Mouse (Mus musculus): Measurements from ENCODE around the gene Slc30a3. TPM values are rescaled to one million over a fixed set of nuclear protein-coding genes. Genes with fewer than 3 reads are reported as not detected.

Slc30a3 gene
- total RNA-seq, 2 experiments from 2014 or later: not detected

GRCm38 (mm10) chr5:31048763-31049641, 59.0 kb downstream of the Slc30a3 start, which contains the start of gene Slc5a6:
Gene Slc5a6, minus strand, starts transcription at chr5:31048924.
- peak; percentile 40 to 58 for DNase-seq

- DNase-seq: peak; percentile 99
These were observed 59.9 kb downstream of the Slc30a3 start, which contains the start of gene Atraid for GRCm38 (mm10) chr5:31047848-31048762. Gene Atraid, plus strand, starts transcription at chr5:31048312.

GRCm38 (mm10) chr5:31047074-31047473, 61.0 kb downstream of the Slc30a3 start:
- no peak for DNase-seq

- DNase-seq: no peak
These were observed 61.6 kb downstream of the Slc30a3 start for GRCm38 (mm10) chr5:31046416-31046815.

- peak; percentile 69 to 72 for DNase-seq
These were observed 69.7 kb downstream of the Slc30a3 start for GRCm38 (mm10) chr5:31038171-31038845.

GRCm38 (mm10) chr5:31036556-31036955, 71.5 kb downstream of the Slc30a3 start:
- peak; percentile 18 to 32 for DNase-seq

Other genes starting within 250 kb of the Slc30a3 start
- 10 to 100 TPM; 49.6 to 55.0 TPM for gene Tmem214, start 240.2 kb downstream of the Slc30a3 start, total RNA-seq (2021)
- 10 to 100 TPM in 1 of 2 experiments, 1 to 10 TPM in 1; 6.6 to 12.2 TPM for gene Agbl5, start 219.5 kb downstream of the Slc30a3 start, total RNA-seq (2021)
- gene Ost4, start 200.4 kb downstream of the Slc30a3 start, total RNA-seq (2021): 100 to 1,000 TPM; 211 to 228 TPM
- 10 to 100 TPM; 49.8 to 56.0 TPM for gene Emilin1, start 194.8 kb downstream of the Slc30a3 start, total RNA-seq (2021)
- gene Khk, start 186.8 kb downstream of the Slc30a3 start, total RNA-seq (2021): 10 to 100 TPM; 37.5 to 64.9 TPM
- 1 to 10 TPM in 1 of 2 experiments, under 1 TPM in 1; 0.89 to 1.3 TPM for gene Cgref1, start 162.6 kb downstream of the Slc30a3 start, total RNA-seq (2021)
- gene Preb, start 147.9 kb downstream of the Slc30a3 start, total RNA-seq (2021): 100 to 1,000 TPM; 121 to 157 TPM
- gene Tcf23, start 139.6 kb downstream of the Slc30a3 start, total RNA-seq (2021): 1 to 10 TPM; 1.1 to 2.8 TPM
- gene Atraid, start 59.9 kb downstream of the Slc30a3 start, total RNA-seq (2021): 100 to 1,000 TPM; 106 to 128 TPM
- 10 to 100 TPM; 26.6 to 30.3 TPM for gene Slc5a6, start 59.3 kb downstream of the Slc30a3 start, total RNA-seq (2021)
- 10 to 100 TPM; 22.9 to 29.7 TPM for gene Cad, start 53.5 kb downstream of the Slc30a3 start, total RNA-seq (2021)
- gene Dnajc5g, start 2.0 kb downstream of the Slc30a3 start, total RNA-seq (2021): not detected
- under 1 TPM in 1 of 2 experiments, not detected in 1; 0.20 TPM for gene Trim54, start 8.5 kb upstream of the Slc30a3 start, total RNA-seq (2021)
- not detected for gene Ucn, start 30.6 kb upstream of the Slc30a3 start, total RNA-seq (2021)
- gene Mpv17, start 46.0 kb upstream of the Slc30a3 start, total RNA-seq (2021): 10 to 100 TPM; 57.5 to 62.1 TPM
- under 1 TPM; 0.60 to 0.79 TPM for gene Gm29609, start 71.7 kb upstream of the Slc30a3 start, total RNA-seq (2021)
- gene Gtf3c2, start 71.9 kb upstream of the Slc30a3 start, total RNA-seq (2021): 10 to 100 TPM; 53.8 to 64.0 TPM
- 100 to 1,000 TPM; 106 to 110 TPM for gene Snx17, start 85.0 kb upstream of the Slc30a3 start, total RNA-seq (2021)
- gene Eif2b4, start 85.2 kb upstream of the Slc30a3 start, total RNA-seq (2021): 10 to 100 TPM; 43.2 to 60.5 TPM
- gene Zfp513, start 94.1 kb upstream of the Slc30a3 start, total RNA-seq (2021): 10 to 100 TPM; 28.1 to 34.1 TPM
- gene Ppm1g, start 112.5 kb upstream of the Slc30a3 start, total RNA-seq (2021): 100 to 1,000 TPM; 105 to 129 TPM
- 10 to 100 TPM; 80.6 to 95.8 TPM for gene Nrbp1, start 132.6 kb upstream of the Slc30a3 start, total RNA-seq (2021)
- not detected for gene Gm9970, start 133.0 kb upstream of the Slc30a3 start, total RNA-seq (2021)
- 1 to 10 TPM; 3.7 to 4.1 TPM for gene Krtcap3, start 143.5 kb upstream of the Slc30a3 start, total RNA-seq (2021)
- 10 to 100 TPM; 30.4 to 39.0 TPM for gene Ift172, start 182.9 kb upstream of the Slc30a3 start, total RNA-seq (2021)
- gene Fndc4, start 187.8 kb upstream of the Slc30a3 start, total RNA-seq (2021): 10 to 100 TPM in 1 of 2 experiments, 1 to 10 TPM in 1; 7.5 to 13.8 TPM
- gene Gckr, start 189.2 kb upstream of the Slc30a3 start, total RNA-seq (2021): under 1 TPM in 1 of 2 experiments, not detected in 1; 0.43 TPM

Data from adrenal gland, postnatal 36 days (tissue).